Mouse (Mus musculus) ES-Bruce4 (cell line): Measurements from ENCODE around the gene Adcy9. TPM values are rescaled to one million over a fixed set of nuclear protein-coding genes. Genes with fewer than 3 reads are reported as not detected.

ENCODE experiments used
- H3K27ac ChIP-seq: 2 replicates; pipeline ENCODE4 v1.5.1; 2012; ENCODE audit warnings: low read length, inconsistent platforms; ENCODE audit not compliant: insufficient read depth
- H3K27me3 ChIP-seq: 2 replicates; pipeline ENCODE4 v1.6.1; 2012; ENCODE audit warnings: mild to moderate bottlenecking, low read length, inconsistent platforms; ENCODE audit not compliant: control insufficient read depth, poor library complexity, insufficient read depth, severe bottlenecking
- H3K36me3 ChIP-seq: 2 replicates; pipeline ENCODE4 v1.6.1; 2012; ENCODE audit warnings: inconsistent platforms, mild to moderate bottlenecking, low read length, moderate library complexity; ENCODE audit not compliant: control insufficient read depth, poor library complexity, insufficient read depth, severe bottlenecking
- H3K4me1 ChIP-seq: one replicate; pipeline ENCODE4 v1.8.1; 2011; ENCODE audit warnings: low read length; ENCODE audit not compliant: control insufficient read depth, insufficient read depth
- H3K4me3 ChIP-seq: 2 replicates; pipeline ENCODE4 v1.5.1; 2011; ENCODE audit warnings: low read depth, mild to moderate bottlenecking, low read length
- H3K9ac ChIP-seq: 2 replicates; pipeline ENCODE4 v1.6.1; 2012; ENCODE audit warnings: low read depth, mild to moderate bottlenecking, inconsistent platforms; ENCODE audit not compliant: poor library complexity, severe bottlenecking
- H3K9me3 ChIP-seq: replicated peaks from 2 replicates; pipeline ENCODE4 v1.6.1; 2012; ENCODE audit warnings: mild to moderate bottlenecking, low read length, inconsistent platforms; ENCODE audit not compliant: control insufficient read depth, poor library complexity, insufficient read depth, severe bottlenecking
- CTCF ChIP-seq: IDR thresholded peaks from one replicate; pipeline ENCODE4 v1.8.1; 2011; ENCODE audit warnings: low read depth, low read length
- EP300 ChIP-seq: IDR thresholded peaks from 2 replicates; pipeline ENCODE4 v1.6.1; 2011; ENCODE audit warnings: low read depth, low read length; ENCODE audit not compliant: insufficient read depth
- POLR2A ChIP-seq: IDR thresholded peaks from one replicate; pipeline ENCODE4 v1.8.1; 2011; ENCODE audit warnings: low read length; ENCODE audit not compliant: insufficient read depth
- polyA plus RNA-seq: library from polyadenylated mRNA; stranded (reverse); fragments of >200 nt; gene quantifications from 2 replicates; pipeline ENCODE4 v1.2.4, GENCODE M21; 2011; ENCODE audit warnings: low read depth; ENCODE audit not compliant: missing spikeins, insufficient read depth, insufficient read length

Gene Adcy9
- polyA plus RNA-seq, 1 experiment, result 1.9 TPM

DNA sequence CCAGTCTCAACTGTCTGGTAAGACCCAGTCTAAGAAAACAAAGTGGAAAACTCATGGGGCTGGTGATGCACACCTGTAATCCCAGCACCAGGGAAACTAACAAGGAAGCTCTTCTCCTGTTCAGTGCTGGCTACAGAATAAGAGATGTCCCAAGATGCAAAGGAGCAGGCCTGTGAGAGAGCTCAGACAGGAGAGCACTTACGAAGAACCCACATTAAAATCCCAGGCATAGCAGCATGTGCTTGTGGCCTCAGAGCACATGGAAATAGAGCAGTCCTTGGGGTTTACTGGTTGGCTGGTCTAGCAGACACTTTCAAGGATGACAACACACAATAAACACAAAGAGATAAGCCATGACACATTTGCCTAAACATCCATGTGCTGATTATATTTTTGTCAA is 41.5 kb downstream of the Adcy9 start:
- no peak overlapping the region for H3K4me3 ChIP-seq
- no peak overlapping the region for H3K27ac ChIP-seq
- no peaks in the 10 kb centered on the region for H3K4me1 ChIP-seq
- H3K27me3 ChIP-seq, result no peaks in the 10 kb centered on the region
- no peak overlapping the region for H3K9ac ChIP-seq
- no peaks in the 10 kb centered on the region; the same call in 1 of the 2 replicates for H3K36me3 ChIP-seq
- H3K9me3 ChIP-seq, result no peaks in the 10 kb centered on the region
- TF ChIP-seq CTCF (no peak), POLR2A (no peak), EP300 (no peak)

DNA sequence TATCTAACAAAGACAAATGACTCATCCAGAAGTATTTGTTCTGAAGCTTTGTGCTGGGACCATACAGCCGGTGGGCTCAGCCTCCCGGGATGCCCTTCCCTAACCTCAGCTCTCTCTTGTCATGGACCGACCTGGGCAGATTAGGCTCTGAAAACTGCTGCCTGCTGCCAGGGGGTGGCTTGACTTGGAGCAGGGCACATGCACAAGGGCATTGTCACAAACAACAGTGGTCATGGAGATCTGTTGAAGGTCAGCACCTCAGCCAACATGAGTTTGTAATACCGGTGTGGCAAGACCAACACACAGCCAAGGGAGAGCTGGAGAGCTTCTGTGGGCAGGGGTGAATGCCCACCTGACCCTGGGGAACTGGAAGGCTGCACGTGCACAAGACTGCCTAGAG is 42.7 kb downstream of the Adcy9 start:
- H3K27ac ChIP-seq, result no peak overlapping the region
- no peak overlapping the region for H3K4me3 ChIP-seq
- H3K36me3 ChIP-seq, result no peaks in the 10 kb centered on the region; the same call in 1 of the 2 replicates
- no peak overlapping the region for H3K9ac ChIP-seq
- H3K4me1 ChIP-seq, result no peaks in the 10 kb centered on the region
- no peaks in the 10 kb centered on the region for H3K9me3 ChIP-seq
- TF ChIP-seq EP300, result no peak
- TF ChIP-seq POLR2A, result no peak
- no peak for TF ChIP-seq CTCF
- H3K27me3 ChIP-seq, result no peaks in the 10 kb centered on the region

DNA sequence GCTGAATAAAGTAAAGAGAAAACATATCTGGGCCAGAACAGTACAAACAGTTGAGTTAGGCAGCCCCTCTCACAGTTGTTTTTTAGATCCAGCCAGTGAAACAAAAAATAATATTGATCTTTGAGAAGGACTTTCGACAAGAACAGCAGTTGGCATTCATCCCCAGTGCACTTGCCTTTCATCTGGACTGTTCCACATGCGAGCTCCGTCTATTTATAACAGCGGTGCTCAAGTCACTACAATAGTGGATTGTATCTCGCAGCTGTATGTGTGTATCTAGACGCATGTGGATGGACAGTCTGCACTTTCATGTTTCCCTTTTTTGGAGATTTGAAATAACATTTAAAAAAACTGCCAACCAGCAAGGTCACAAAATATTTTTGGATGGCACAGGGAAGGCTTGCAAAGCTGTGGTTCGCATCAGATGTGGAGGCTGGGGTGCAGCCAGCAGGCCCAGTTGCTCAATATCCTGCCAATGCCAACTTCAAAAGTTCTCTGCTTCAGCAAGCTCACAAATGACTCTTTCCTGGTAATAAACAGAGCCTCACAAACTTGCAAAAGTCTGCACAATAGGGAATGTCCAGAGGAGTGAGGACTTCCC is 45.4 kb downstream of the Adcy9 start:
- no peak for TF ChIP-seq EP300
- TF ChIP-seq CTCF, result no peak
- TF ChIP-seq POLR2A, result no peak

DNA sequence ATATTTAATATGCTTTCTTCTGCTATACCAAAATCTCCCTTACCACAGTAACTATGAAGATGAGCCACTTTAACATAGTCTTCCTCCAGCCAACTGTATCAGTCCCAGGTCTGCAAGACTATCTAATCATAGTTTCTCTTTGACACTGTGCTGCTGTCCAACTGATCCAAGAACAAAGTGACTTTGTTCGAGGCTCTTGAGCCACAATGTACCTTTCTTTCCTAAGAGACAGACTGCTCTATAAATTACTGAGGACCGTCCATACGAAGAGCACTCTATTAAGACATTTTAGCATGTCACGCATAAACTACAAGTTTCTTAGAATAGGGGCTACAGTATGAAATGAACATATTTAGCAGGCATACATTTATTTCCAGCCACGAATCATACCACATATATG is 46.0 kb downstream of the Adcy9 start:
- no peak overlapping the region for H3K9ac ChIP-seq
- no peaks in the 10 kb centered on the region; the same call in 1 of the 2 replicates for H3K36me3 ChIP-seq
- H3K4me3 ChIP-seq, result no peak overlapping the region
- no peaks in the 10 kb centered on the region for H3K27me3 ChIP-seq
- TF ChIP-seq EP300, result no peak
- TF ChIP-seq CTCF, result no peak
- TF ChIP-seq POLR2A, result no peak
- no peak overlapping the region for H3K27ac ChIP-seq
- H3K4me1 ChIP-seq, result no peaks in the 10 kb centered on the region
- H3K9me3 ChIP-seq, result no peaks in the 10 kb centered on the region

More for the DNA sequence above, 45.4 kb downstream of the Adcy9 start:
- H3K27me3 ChIP-seq, result no peaks in the 10 kb centered on the region
- H3K36me3 ChIP-seq, result no peaks in the 10 kb centered on the region; the same call in 1 of the 2 replicates
- no peak overlapping the region for H3K27ac ChIP-seq
- no peaks in the 10 kb centered on the region for H3K4me1 ChIP-seq
- no peak overlapping the region for H3K9ac ChIP-seq
- H3K9me3 ChIP-seq, result no peaks in the 10 kb centered on the region
- no peak overlapping the region for H3K4me3 ChIP-seq

DNA sequence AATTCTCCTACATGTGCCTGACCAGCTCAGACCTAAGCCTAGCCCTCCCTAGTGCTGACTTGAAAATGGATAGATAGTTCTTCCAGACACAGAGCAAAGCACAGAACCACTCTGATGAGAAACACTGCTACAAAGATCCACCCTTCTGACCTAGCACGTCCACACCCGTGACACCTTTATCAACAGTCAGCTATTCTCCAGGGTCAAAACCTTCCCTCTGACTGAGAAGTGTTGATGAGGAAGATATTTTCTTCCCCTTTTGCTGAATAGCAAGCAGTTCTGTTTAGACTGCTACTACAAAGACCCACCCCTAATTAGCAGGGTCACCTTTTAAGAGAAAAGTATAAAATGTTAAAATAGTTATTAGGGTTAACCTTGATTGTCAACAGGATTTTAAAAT is 49.3 kb downstream of the Adcy9 start:
- no peaks in the 10 kb centered on the region for H3K9me3 ChIP-seq
- TF ChIP-seq CTCF, result no peak
- TF ChIP-seq EP300, result no peak
- TF ChIP-seq POLR2A, result no peak
- no peak overlapping the region for H3K9ac ChIP-seq

DNA sequence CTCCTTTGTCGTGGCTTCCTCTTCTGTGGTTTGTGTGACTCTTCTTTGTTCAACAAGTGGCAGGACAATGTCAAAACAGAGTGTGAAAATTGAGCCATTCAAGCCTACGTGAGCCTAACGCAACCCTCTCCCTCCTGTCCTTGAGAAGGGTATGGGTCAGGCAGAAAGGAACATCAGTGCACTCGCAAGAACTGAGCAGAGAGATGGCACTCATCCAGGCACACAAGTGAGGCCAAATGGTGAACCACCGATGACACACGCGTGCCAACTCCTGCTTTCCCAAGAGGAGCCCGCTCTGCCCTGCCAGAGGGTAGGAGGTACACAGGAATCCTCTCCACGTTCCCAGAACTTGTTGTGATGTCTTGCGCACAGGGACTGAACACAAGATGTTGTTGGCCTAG is 50.2 kb downstream of the Adcy9 start:
- Histone ChIP-seq H3K27me3 (no peaks in the 10 kb centered on the region), H3K27ac (no peak overlapping the region), H3K36me3 (no peaks in the 10 kb centered on the region), H3K4me1 (no peaks in the 10 kb centered on the region), H3K9ac (no peak overlapping the region), H3K4me3 (no peak overlapping the region), H3K9me3 (no peaks in the 10 kb centered on the region)
- no peak for TF ChIP-seq CTCF
- TF ChIP-seq POLR2A, result no peak
- TF ChIP-seq EP300, result no peak

More for the DNA sequence above, 49.3 kb downstream of the Adcy9 start:
- no peaks in the 10 kb centered on the region for H3K4me1 ChIP-seq
- no peaks in the 10 kb centered on the region; the same call in 1 of the 2 replicates for H3K36me3 ChIP-seq
- no peaks in the 10 kb centered on the region for H3K27me3 ChIP-seq
- H3K4me3 ChIP-seq, result no peak overlapping the region
- H3K27ac ChIP-seq, result no peak overlapping the region
